ENCODE assay signal across 16 mouse cellular contexts in genomic region chr8:120140769-120141168, GRCm38 (mm10). TPM values are rescaled to one million over a fixed set of nuclear protein-coding genes. Genes with fewer than 3 reads are reported as not detected.
DNase-seq lines count a peak whose midpoint lies in the region; ATAC-seq and TF ChIP-seq lines count a peak whose summit lies in the region.
"Had no signal": no experiment of that assay in that cellular context is flagged by ENCODE, and none has a peak within 500 bp of the region (broad histone marks: within the 10 kb centered on the region; RNA-seq: fewer than 3 reads in every experiment).

No protein-coding gene starts in this region.

- 0 out of 2 replicates have a peak, but pooled peaks cover 3% of the 10 kb centered on the region for H3K36me3 ChIP-seq in heart, embryonic 11.5 days (ENCODE audit: control insufficient read depth, insufficient read depth, low read length)
- no peaks in the 10 kb centered on the region for H3K36me3 ChIP-seq in lung, embryonic 16.5 days (ENCODE audit: control insufficient read depth, insufficient read depth, low read length)

- WGBS in heart, embryonic 11.5 days (ENCODE audit: insufficient replicate concordance): 48% methylated on average over 3 of the region's 3 CpGs
- 39% methylated on average over 3 of the region's 3 CpGs for WGBS in lung, embryonic 16.5 days

- no peaks in the 10 kb centered on the region for H3K9me3 ChIP-seq in heart, embryonic 11.5 days (replicated peaks; ENCODE audit: control insufficient read depth, low read length)
- no peaks in the 10 kb centered on the region for H3K9me3 ChIP-seq in lung, embryonic 16.5 days (ENCODE audit: control insufficient read depth, low read length)

- H3K4me1 ChIP-seq in heart, embryonic 11.5 days (ENCODE audit: control insufficient read depth, insufficient read depth, low read length): peaks cover 42% of the 10 kb centered on the region
- peaks cover 12% of the 10 kb centered on the region; the same call in 1 of the 2 replicates for H3K4me1 ChIP-seq in lung, embryonic 16.5 days (replicated peaks; ENCODE audit: control insufficient read depth, insufficient read depth, low read length)

- DNase-seq in heart, adult 11 months: no peak
- DNase-seq in left cerebral cortex, adult 2 months (ENCODE audit: extremely low spot score in 1 of 2, low spot score in 2 of 2): no peak
- no peak for DNase-seq in left cerebral cortex, adult 9 months (ENCODE audit: low spot score in 2 of 2)
- DNase-seq in NIH3T3 (ENCODE audit: low read depth): peak; percentile 39
- DNase-seq in layer of hippocampus, adult 2 months (ENCODE audit: low spot score in 2 of 2): no peak
- DNase-seq in kidney, postnatal 14 days: no peak
- DNase-seq: forebrain, postnatal 0 days; gastrocnemius, adult 2 months; heart, postnatal 14 days had no signal

- H3K4me3 ChIP-seq in heart, embryonic 11.5 days (ENCODE audit: low read depth, low read length): no peak overlapping the region
- H3K4me3 ChIP-seq in left cerebral cortex, adult 2 months: no peak overlapping the region
- no peak overlapping the region for H3K4me3 ChIP-seq in lung, embryonic 16.5 days (ENCODE audit: low read length)
- no peak overlapping the region for H3K4me3 ChIP-seq in layer of hippocampus, adult 2 months
- H3K4me3 ChIP-seq: gastrocnemius, adult 2 months had no signal

- no peak overlapping the region; the same call in 1 of the 2 replicates for H3K9ac ChIP-seq in heart, embryonic 11.5 days (ENCODE audit: low read depth, low read length)
- no peak overlapping the region for H3K9ac ChIP-seq in lung, embryonic 16.5 days (ENCODE audit: low read length)
- H3K9ac ChIP-seq: forebrain, postnatal 0 days had no signal

- ATAC-seq in heart, embryonic 11.5 days (replicated peaks; ENCODE audit: insufficient number of reproducible peaks, low FRiP score, low TSS enrichment): no peak
- peak; percentile 77 for ATAC-seq in lung, embryonic 16.5 days (ENCODE audit: low read depth)
- ATAC-seq: forebrain, postnatal 0 days had no signal

- no peaks in the 10 kb centered on the region; the same call in 1 of the 2 replicates for H3K27me3 ChIP-seq in heart, embryonic 11.5 days (ENCODE audit: control insufficient read depth, insufficient read depth, low read length)
- H3K27me3 ChIP-seq in lung, embryonic 16.5 days (ENCODE audit: control insufficient read depth, insufficient read depth, low read depth, low read length): peaks cover 20% of the 10 kb centered on the region

- H3K27ac ChIP-seq in heart, embryonic 11.5 days (ENCODE audit: low read depth, low read length): peak overlapping the region; percentile 29
- peak overlapping the region; percentile 21; the same call in 1 of the 2 replicates for H3K27ac ChIP-seq in left cerebral cortex, adult 2 months
- H3K27ac ChIP-seq in lung, embryonic 16.5 days (ENCODE audit: low read length): no peak overlapping the region
- no peak overlapping the region; the same call in 1 of the 2 replicates for H3K27ac ChIP-seq in layer of hippocampus, adult 2 months
- H3K27ac ChIP-seq: gastrocnemius, adult 2 months; kidney, postnatal 0 days had no signal

- H3K4me2 ChIP-seq in heart, embryonic 11.5 days: no peak overlapping the region
- H3K4me2 ChIP-seq in lung, embryonic 16.5 days (ENCODE audit: low read depth, low read length): no peak overlapping the region

- TF ChIP-seq CTCF in left cerebral cortex, adult 2 months (IDR thresholded peaks at IDR 0.05): no peak
- no peak for TF ChIP-seq CTCF in layer of hippocampus, adult 2 months (conservative IDR thresholded peaks at IDR 0.05)

- intact Hi-C loops in left cerebral cortex, adult 2 months (cut with DNase I): loop anchor here (2.0 to 5.0 kb wide), 2 partner anchors 26 to 188 kb away; partner anchors contain the start of gene 6430548M08Rik

RNA-seq across cellular contexts. Expression of gene 6430548M08Rik, which starts 26.8 kb away (rescaled TPM):
- polyA plus RNA-seq in heart, embryonic 11.5 days (2014; fragmentation: Nextera tagmentation; extraction: Ambion mirVana): 8.4 and 13.5 TPM in 2 replicates
- total RNA-seq in left cerebral cortex, adult 2 months (2021): 100 to 1,000 TPM; 234 to 249 TPM
- 8.5 and 10.4 TPM in 2 replicates for polyA plus RNA-seq in lung, embryonic 16.5 days (2015; fragmentation: Nextera tagmentation; extraction: Ambion mirVana)
- 100 to 1,000 TPM; 170 to 183 TPM for total RNA-seq in layer of hippocampus, adult 2 months (2021)

RNA-seq across cellular contexts. Expression of gene Fam92b, which starts 36.5 kb away (rescaled TPM):
- polyA plus RNA-seq in heart, embryonic 11.5 days (2014; fragmentation: Nextera tagmentation; extraction: Ambion mirVana): 0.41 TPM in 1 of 2 replicates, not detected in the other
- 1 to 10 TPM in 1 of 2 experiments, under 1 TPM in 1; 0.68 to 1.0 TPM for total RNA-seq in left cerebral cortex, adult 2 months (2021)
- polyA plus RNA-seq in lung, embryonic 16.5 days (2015; fragmentation: Nextera tagmentation; extraction: Ambion mirVana): 2.7 and 4.0 TPM in 2 replicates
- total RNA-seq in layer of hippocampus, adult 2 months (2021): under 1 TPM; 0.31 to 0.91 TPM
- total RNA-seq: gastrocnemius, adult 2 months; heart, postnatal 14 days; liver, adult 2 months; monocyte, adult 5-6 weeks had no signal
- polyA plus RNA-seq: kidney, postnatal 0 days; liver, adult 2 months; spleen, adult 2 months; urinary bladder, adult 2 months had no signal

RNA-seq across cellular contexts. Expression of gene Zdhhc7, which starts 39.5 kb away (rescaled TPM):
- polyA plus RNA-seq in heart, embryonic 11.5 days (2014; fragmentation: Nextera tagmentation; extraction: Ambion mirVana): 24.7 and 29.1 TPM in 2 replicates
- total RNA-seq in left cerebral cortex, adult 2 months (2021): 10 to 100 TPM; 33.5 to 38.5 TPM
- polyA plus RNA-seq in lung, embryonic 16.5 days (2015; fragmentation: Nextera tagmentation; extraction: Ambion mirVana): 35.3 and 35.6 TPM in 2 replicates
- 10 to 100 TPM; 33.9 to 35.9 TPM for total RNA-seq in layer of hippocampus, adult 2 months (2021)

Comparison
In these comparisons a context has a peak if more than half of its experiments do, and no peak if none do; other contexts are left out.
1. H3K27ac ChIP-seq: peak in heart, embryonic 11.5 days (single experiment) and left cerebral cortex, adult 2 months (single experiment); none in lung, embryonic 16.5 days (single experiment) and layer of hippocampus, adult 2 months (single experiment).